Mouse (Mus musculus): ENCODE results near the gene Lrpprc. TPM values are rescaled to one million over a fixed set of nuclear protein-coding genes. Genes with fewer than 3 reads are reported as not detected.

Lrpprc gene
- polyA plus RNA-seq, 1 experiment from 2014 or later, result 61.7 TPM

DNA sequence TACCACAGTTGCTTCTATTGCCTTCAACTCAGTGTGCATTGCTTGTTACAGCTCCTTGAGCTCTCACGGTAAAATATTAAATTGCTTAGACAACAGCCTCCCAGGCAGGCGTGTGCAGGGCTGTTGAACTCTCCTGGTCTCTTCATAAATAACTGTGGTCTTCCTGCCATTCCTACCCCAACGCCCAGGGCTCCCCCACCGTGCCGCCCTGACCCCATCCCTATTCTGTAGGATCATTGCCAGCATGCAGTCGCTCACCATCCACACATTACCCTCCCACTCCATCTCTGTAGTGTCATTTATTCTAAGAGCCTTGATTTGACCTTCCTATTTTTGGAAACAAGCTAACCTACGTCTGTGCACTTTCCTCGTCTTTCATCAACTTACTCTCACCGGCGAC, 125.5 kb downstream of the Lrpprc start:
- H3K4me3 ChIP-seq, result no peak overlapping the region
- H3K4me2 ChIP-seq, result no peak overlapping the region
- no peak for ATAC-seq (replicated peaks; ENCODE audit: insufficient number of reproducible peaks, insufficient read depth, low FRiP score, low read depth)
- H3K9me3 ChIP-seq (replicated peaks), result no peaks in the 10 kb centered on the region
- WGBS, result 36% methylated on average over 10 of the region's 10 CpGs
- no peak overlapping the region for H3K9ac ChIP-seq
- no peaks in the 10 kb centered on the region for H3K36me3 ChIP-seq
- no peaks in the 10 kb centered on the region for H3K27me3 ChIP-seq
- peaks cover 3% of the 10 kb centered on the region for H3K4me1 ChIP-seq (replicated peaks)
- no peak overlapping the region for H3K27ac ChIP-seq

DNA sequence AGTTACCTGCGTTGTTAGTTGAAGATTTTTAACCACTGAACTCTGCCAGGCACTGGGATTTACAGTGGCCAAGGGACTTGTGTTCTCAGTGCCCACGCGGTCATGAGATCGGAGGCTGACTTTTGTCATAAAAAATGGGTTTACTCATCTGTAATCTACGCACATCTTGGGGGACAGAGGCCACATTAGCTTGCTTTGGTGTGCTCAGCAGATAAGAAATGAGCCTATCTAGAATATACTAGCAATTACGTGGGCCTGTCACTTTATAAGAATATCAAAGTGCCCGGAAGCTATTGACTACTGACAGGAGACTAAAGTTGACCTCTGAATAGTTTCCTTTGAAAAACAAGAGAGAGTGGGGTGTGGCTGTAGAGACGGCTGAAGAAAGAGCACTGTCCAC, 131.6 kb downstream of the Lrpprc start:
- H3K27ac ChIP-seq, result no peak overlapping the region
- no peaks in the 10 kb centered on the region for H3K9me3 ChIP-seq (replicated peaks)
- H3K9ac ChIP-seq, result no peak overlapping the region
- H3K4me2 ChIP-seq, result no peak overlapping the region
- H3K27me3 ChIP-seq, result no peaks in the 10 kb centered on the region
- no peaks in the 10 kb centered on the region for H3K4me1 ChIP-seq (replicated peaks)
- no peak for ATAC-seq (replicated peaks; ENCODE audit: insufficient number of reproducible peaks, insufficient read depth, low FRiP score, low read depth)
- WGBS, result 71% methylated on average over 8 of the region's 8 CpGs
- no peak overlapping the region for H3K4me3 ChIP-seq
- no peaks in the 10 kb centered on the region for H3K36me3 ChIP-seq

GRCm38 (mm10) chr17:84658195-84658594, 132.4 kb downstream of the Lrpprc start:
- no peak for ATAC-seq (replicated peaks; ENCODE audit: insufficient number of reproducible peaks, insufficient read depth, low FRiP score, low read depth)
- WGBS, result 33% methylated on average over 5 of the region's 5 CpGs
- H3K4me2 ChIP-seq, result no peak overlapping the region

DNA sequence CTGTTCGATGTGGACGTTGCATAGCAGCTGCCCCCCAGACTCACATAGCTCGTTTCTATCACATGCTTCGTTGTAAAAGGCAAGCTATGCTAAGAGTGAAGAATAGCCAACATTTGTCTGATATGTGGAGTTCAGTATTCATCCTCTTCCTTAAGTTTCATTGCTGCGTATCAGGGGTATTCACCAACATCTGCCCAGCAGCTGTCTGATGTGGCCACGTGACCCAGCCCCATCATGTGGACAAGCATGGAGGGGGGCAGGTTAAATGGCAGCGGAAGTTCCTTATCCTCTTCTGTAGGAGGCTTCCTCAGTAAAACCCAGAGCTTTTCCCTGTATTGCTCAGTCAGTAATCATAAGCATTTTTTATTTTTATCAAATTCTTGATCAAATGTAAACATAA, 132.8 kb downstream of the Lrpprc start:
- Histone ChIP-seq H3K27ac (no peak overlapping the region), H3K4me2 (no peak overlapping the region), H3K4me1 (replicated peaks) (no peaks in the 10 kb centered on the region), H3K36me3 (no peaks in the 10 kb centered on the region), H3K4me3 (no peak overlapping the region), H3K27me3 (no peaks in the 10 kb centered on the region), H3K9ac (no peak overlapping the region), H3K9me3 (replicated peaks) (no peaks in the 10 kb centered on the region)
- no peak for ATAC-seq (replicated peaks; ENCODE audit: insufficient number of reproducible peaks, insufficient read depth, low FRiP score, low read depth)
- WGBS, result 70% methylated on average over 7 of the region's 7 CpGs

More at GRCm38 (mm10) chr17:84658195-84658594, 132.4 kb downstream of the Lrpprc start:
- H3K4me3 ChIP-seq, result no peak overlapping the region
- H3K27ac ChIP-seq, result no peak overlapping the region
- no peak overlapping the region for H3K9ac ChIP-seq
- no peaks in the 10 kb centered on the region for H3K27me3 ChIP-seq
- H3K9me3 ChIP-seq (replicated peaks), result no peaks in the 10 kb centered on the region
- H3K4me1 ChIP-seq (replicated peaks), result no peaks in the 10 kb centered on the region
- H3K36me3 ChIP-seq, result no peaks in the 10 kb centered on the region

- ATAC-seq (replicated peaks; ENCODE audit: insufficient number of reproducible peaks, insufficient read depth, low FRiP score, low read depth), result no peak
- no peaks in the 10 kb centered on the region for H3K36me3 ChIP-seq
- H3K27ac ChIP-seq, result no peak overlapping the region
- H3K9ac ChIP-seq, result no peak overlapping the region
- H3K4me1 ChIP-seq (replicated peaks), result no peaks in the 10 kb centered on the region
- no peaks in the 10 kb centered on the region for H3K27me3 ChIP-seq
- 70% methylated on average over 3 of the region's 3 CpGs for WGBS
- no peak overlapping the region for H3K4me2 ChIP-seq
- no peaks in the 10 kb centered on the region for H3K9me3 ChIP-seq (replicated peaks)
- H3K4me3 ChIP-seq, result no peak overlapping the region
Observed at GRCm38 (mm10) chr17:84657422-84657732, 133.2 kb downstream of the Lrpprc start.

DNA sequence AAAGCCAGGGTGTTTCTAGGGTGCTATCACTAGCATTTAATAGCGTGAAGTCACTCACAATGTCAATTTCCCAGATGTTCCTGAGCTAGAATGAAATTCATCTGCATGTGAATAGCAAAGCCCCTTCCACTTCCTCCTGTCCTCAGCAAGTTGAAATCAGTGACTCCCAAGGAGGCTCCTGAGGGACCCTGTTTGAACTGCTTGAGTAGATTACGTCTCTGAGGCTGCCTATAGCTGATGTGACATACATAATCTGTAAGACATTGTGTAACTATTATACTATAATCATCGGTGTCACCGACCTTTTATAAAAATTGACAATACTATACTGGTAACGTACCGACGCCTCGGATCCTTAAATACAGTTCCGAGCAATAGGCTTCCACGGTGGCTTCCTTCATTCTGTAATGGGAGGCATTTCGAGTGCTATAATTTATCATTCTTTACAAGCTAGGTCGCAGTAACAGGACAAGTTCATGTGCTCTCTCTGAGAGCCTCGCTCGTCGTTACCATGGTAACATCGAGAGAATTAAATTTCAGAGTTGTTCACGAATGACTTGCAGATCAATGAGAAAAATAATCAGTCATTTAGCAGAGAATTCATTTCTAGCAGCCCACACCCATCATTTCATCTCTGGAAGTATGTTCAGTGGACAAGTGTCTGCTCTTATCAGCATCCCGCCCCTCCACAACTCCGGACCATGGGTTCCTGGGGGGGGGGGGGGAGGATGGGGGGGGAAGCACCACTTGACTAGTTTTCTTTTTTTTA, 133.8 kb downstream of the Lrpprc start:
- H3K36me3 ChIP-seq, result no peaks in the 10 kb centered on the region
- no peak overlapping the region for H3K4me3 ChIP-seq
- no peaks in the 10 kb centered on the region for H3K4me1 ChIP-seq (replicated peaks)
- H3K9me3 ChIP-seq (replicated peaks), result no peaks in the 10 kb centered on the region
- no peak for ATAC-seq (replicated peaks; ENCODE audit: insufficient number of reproducible peaks, insufficient read depth, low FRiP score, low read depth)
- no peak overlapping the region for H3K9ac ChIP-seq
- no peak overlapping the region for H3K4me2 ChIP-seq
- H3K27ac ChIP-seq, result no peak overlapping the region
- H3K27me3 ChIP-seq, result no peaks in the 10 kb centered on the region
- 66% methylated on average over 19 of the region's 19 CpGs for WGBS

GRCm38 (mm10) chr17:84656205-84656604, 134.4 kb downstream of the Lrpprc start:
- Histone ChIP-seq H3K27me3 (no peaks in the 10 kb centered on the region), H3K9ac (no peak overlapping the region), H3K4me2 (no peak overlapping the region), H3K9me3 (replicated peaks) (no peaks in the 10 kb centered on the region), H3K36me3 (no peaks in the 10 kb centered on the region), H3K4me1 (replicated peaks) (no peaks in the 10 kb centered on the region), H3K27ac (no peak overlapping the region), H3K4me3 (no peak overlapping the region)
- ATAC-seq (replicated peaks; ENCODE audit: insufficient number of reproducible peaks, insufficient read depth, low FRiP score, low read depth), result no peak
- WGBS, result 62% methylated on average over 5 of the region's 5 CpGs

Other genes starting within 250 kb of the Lrpprc start
- 12.3 and 13.5 TPM in 2 replicates for gene Dync2li1, start 164.3 kb downstream of the Lrpprc start, polyA plus RNA-seq (2015; fragmentation: Nextera tagmentation; extraction: Ambion mirVana)
- gene Abcg8, start 114.5 kb downstream of the Lrpprc start, polyA plus RNA-seq (2015; fragmentation: Nextera tagmentation; extraction: Ambion mirVana), result not detected in 2 replicates
- 0.19 TPM in 1 of 2 replicates, not detected in the other for gene Abcg5, start 107.8 kb downstream of the Lrpprc start, polyA plus RNA-seq (2015; fragmentation: Nextera tagmentation; extraction: Ambion mirVana)
- gene Ppm1b, start 166.0 kb upstream of the Lrpprc start, polyA plus RNA-seq (2015; fragmentation: Nextera tagmentation; extraction: Ambion mirVana), result 63.8 and 71.5 TPM in 2 replicates
- gene Slc3a1, start 237.6 kb upstream of the Lrpprc start, polyA plus RNA-seq (2015; fragmentation: Nextera tagmentation; extraction: Ambion mirVana), result 0.06 TPM in 1 of 2 replicates, not detected in the other